Mouse (Mus musculus) erythroid progenitor cell, adult 5-6 weeks (primary cell): Measurements from ENCODE around the gene Anapc5. TPM values are rescaled to one million over a fixed set of nuclear protein-coding genes. Genes with fewer than 3 reads are reported as not detected.

Experiments
- ATAC-seq: replicated peaks from 2 replicates; pipeline ENCODE4 v1.8.0; 2016; ENCODE audit warnings: moderate number of reproducible peaks, mild to moderate bottlenecking, moderate TSS enrichment, inconsistent platforms; ENCODE audit not compliant: poor library complexity, low FRiP score, severe bottlenecking
- total RNA-seq, 2 experiments: library from RNA; stranded (forward) in 1 of 2; stranded (reverse) in 1 of 2; fragments of 150-400 nt in 1 of 2; fragments of 186-747, 209-891 nt in 1 of 2; gene quantifications; 2 replicates each; pipeline versions ENCODE4 v1.2.3 to v1.2.4; 2015 to 2017; ENCODE audit warnings: low replicate concordance in 2 of 2

The Anapc5 gene
- total RNA-seq (2015; ENCODE audit: low replicate concordance) (195 and 227 TPM in 2 replicates), total RNA-seq (2017; ENCODE audit: low replicate concordance) (271 and 364 TPM in 2 replicates)

GRCm38 (mm10) chr5:122820777-122821523, at the start of gene Anapc5:
Gene Anapc5, minus strand, starts transcription at chr5:122821339.
- peak; percentile 95 for ATAC-seq

DNA sequence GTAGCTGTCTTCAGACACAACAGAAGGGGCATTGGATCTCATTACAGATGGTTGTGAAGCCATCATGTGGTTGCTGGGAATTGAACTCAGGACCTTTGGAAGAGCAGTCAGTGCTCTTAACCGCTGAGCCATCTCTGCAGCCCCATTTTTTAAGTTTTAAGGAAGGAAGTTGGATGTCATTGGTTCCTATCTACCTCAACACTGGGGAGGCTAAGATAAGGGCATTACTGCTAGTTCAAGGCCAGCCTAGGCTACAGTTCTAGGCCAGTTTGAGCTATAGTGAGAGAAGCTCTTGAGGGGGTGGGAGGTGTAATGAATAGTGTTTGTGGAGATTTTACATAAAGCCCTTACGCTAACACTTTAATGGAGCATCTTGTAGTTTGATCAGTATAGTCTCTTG, 41.9 kb upstream of the Anapc5 start:
- ATAC-seq, result no peak

- no peak for ATAC-seq
These were observed 34.7 kb upstream of the Anapc5 start for GRCm38 (mm10) chr5:122855858-122856257.

DNA sequence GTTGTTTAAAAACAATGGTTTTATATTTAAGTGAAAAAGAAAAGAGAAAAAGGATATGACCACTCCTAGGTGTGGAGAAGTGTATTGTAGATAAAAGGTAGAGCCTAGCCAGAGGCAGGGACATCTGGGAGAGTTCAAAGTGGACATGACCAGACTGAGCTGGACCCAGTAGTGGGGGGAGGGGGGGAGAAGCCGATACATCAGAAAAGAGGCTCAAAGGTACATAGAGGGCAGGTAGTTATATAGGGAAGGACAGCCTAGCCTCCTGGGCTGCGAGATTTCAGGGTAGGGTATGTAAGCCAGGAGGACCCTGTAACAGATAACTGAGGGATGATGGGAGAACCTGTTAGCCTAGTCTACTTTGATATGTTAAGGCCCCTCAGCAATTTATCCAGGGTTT, 31.5 kb upstream of the Anapc5 start:
- no peak for ATAC-seq

DNA sequence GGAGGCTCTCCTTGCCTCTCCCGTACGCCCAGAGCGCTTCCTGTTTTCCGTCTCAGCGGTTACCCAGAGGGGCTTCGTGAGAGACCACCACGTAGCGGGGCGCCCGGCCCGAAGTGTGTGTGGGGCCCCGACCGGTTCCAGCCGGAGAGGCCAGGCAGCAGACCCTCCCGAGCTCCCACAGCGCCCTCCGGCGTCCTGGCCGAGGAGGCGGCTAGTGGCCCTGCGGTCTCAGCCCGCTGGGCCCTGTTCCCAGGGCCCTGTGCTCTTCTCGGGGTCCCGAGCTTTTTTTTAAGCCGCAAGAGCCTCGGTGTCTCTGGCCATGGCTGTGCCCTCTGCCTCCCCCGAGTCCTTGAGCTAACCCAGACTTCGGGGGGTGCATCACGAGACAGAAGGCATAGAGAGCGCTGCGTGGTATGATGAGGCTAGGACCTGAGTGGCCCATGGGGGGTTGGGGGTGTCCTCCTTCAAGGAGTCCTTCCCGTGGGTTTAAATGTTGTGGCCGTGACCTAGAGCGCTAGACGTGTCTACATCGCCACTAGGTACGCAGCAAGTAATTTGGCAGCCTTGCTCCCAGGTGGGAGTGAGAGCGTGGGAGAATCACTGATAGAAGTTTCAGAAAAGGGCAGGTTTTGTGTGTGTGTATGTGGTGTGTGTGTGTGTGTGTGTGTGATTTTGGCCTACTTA, 29.3 kb upstream of the Anapc5 start:
- peak; percentile 71 for ATAC-seq

DNA sequence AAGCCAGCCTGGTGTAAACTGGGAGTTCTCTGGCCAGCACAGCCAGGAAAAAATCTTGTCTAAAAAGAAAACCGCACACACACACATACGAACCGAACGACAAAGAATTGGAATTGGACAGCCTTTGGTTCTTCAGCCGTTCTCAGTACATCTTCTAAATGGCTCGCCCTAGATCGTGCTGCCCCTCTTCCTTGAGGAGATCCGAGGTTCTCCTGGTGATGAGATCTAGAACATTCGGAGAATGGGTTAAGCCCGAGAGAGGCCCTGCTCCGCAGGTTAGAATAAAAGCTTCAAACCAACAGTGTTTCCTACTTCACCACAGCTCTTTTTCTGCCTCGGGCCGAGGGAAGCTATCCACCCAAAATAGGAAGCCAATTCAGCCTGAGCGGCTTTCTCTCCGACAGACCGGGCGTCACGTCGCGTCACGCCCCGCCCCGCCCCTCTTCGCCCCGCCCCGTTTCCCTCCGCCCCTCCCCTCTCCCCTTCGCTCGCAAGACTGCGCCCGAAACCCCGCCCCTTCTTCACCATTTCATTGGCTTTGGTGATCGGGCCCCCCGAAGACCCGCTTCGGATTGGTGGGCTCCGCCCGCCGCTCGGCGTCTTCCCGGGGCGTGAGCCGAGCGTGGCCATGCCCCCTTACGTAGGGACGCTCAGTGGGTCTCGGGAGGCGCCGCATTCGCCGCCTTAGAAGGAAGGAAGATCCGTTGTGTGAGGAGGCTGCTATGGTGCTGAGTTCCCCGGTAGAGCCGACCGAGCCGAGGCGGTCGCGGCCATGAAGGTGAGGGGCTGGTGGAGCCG, 28.6 kb upstream of the Anapc5 start, which contains the start of gene Rnf34:
Rnf34 (plus strand) TSS at position 528 of the 798 bp plus-strand sequence.
- peak; percentile 98 for ATAC-seq

DNA sequence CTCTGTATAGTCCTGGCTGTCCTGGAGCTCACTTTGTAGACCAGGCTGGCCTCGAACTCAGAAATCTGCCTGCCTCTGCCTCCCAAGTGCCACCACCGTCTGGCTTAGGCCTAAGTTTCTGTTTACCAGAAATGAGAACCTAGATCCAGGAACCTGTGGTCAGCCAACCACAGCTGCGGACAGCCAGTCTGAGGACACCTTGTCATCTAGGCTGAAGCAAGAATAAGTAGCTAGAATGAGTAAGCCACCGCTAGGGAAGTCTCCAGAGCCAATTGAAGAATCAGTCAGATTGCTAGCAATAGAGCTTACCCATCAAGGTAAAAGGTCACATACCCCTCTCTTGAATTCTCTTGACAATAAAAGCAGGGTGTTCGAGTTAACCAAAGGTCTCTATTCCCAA, 22.7 kb upstream of the Anapc5 start:
- no peak for ATAC-seq

DNA sequence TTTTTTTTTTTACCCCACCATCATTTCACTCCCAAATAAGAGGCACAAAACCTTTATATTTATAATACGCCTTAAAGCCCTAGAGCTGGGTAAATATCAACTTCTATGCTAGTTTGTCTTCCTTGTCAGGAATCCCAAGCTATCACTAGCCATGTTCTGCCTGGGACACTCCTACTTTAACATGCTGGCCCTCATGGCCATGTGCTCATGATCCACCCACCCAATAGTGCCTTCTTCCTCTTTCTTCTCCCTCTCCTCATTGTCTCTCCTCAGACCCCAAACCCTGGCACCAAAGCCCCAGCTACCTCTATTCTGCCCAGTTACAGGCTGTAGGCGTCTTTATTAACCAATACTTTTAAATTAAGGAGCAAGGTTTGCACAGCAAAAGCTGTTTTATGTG, 20.0 kb upstream of the Anapc5 start:
- ATAC-seq, result no peak

GRCm38 (mm10) chr5:122832996-122833395, 11.9 kb upstream of the Anapc5 start:
- ATAC-seq, result no peak

- no peak for ATAC-seq
These were observed 11.4 kb upstream of the Anapc5 start for GRCm38 (mm10) chr5:122832536-122832935.

DNA sequence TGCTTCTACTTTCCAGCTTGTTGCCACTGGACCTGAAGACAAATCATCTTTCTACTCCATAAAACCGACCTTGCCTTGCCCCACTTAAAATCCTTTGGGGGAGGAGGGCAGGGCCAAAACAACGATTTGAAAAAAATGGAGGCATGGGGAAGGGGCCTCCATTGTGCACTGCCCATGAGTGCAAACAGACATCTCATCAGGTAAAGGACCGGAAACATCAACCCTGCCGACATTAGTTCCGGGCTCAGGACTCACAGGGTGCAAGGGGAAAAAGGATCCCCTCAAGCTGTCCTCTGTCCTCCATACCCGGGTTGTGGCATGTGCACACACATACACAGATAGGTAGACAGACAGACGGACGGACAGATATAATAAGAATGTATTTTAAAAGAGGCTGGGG, 4.0 kb upstream of the Anapc5 start:
- no peak for ATAC-seq

DNA sequence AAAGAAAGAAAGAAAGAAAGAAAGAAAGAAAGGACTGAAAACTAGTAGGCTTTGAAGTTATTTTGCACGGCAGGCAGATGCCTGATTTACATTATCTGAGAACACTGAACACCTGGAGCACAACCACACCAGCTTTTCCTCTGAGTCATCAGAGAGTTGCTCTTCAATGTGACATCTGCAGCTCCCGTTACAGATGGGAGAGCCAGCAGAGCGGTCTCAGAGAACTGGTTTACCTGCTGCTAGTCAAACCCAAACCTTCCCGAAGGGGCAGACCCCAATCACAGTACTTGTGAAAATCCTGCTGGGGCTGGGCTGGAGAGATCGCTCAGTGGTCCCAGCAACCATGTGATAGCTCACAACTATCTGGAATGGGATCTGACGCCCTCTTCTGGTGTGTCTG, 3.3 kb upstream of the Anapc5 start:
- ATAC-seq, result no peak

GRCm38 (mm10) chr5:122823976-122824375, 2.8 kb upstream of the Anapc5 start:
- no peak for ATAC-seq

GRCm38 (mm10) chr5:122822441-122822840, 1.3 kb upstream of the Anapc5 start:
- ATAC-seq, result no peak

GRCm38 (mm10) chr5:122821524-122821885, 366 bp upstream of the Anapc5 start:
- peak; percentile 63 for ATAC-seq

DNA sequence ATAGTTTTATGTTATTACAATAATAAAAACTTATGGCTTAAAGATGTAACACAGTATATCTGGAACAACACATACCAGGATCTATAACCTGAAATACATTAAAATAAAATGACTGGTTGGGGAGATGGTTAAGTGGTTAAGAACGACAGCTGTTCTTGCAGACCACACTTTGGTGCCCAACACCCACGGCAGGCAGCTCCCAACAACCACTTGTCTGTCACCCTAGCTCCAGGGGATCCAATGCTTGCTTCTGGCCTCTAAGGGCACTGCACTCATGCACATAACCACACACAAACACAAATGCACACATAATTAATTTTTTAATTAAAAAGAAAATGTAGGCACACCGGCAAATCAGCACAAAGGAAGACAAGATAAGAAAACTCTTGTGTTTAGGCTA, 8.4 kb downstream of the Anapc5 start:
- no peak for ATAC-seq

DNA sequence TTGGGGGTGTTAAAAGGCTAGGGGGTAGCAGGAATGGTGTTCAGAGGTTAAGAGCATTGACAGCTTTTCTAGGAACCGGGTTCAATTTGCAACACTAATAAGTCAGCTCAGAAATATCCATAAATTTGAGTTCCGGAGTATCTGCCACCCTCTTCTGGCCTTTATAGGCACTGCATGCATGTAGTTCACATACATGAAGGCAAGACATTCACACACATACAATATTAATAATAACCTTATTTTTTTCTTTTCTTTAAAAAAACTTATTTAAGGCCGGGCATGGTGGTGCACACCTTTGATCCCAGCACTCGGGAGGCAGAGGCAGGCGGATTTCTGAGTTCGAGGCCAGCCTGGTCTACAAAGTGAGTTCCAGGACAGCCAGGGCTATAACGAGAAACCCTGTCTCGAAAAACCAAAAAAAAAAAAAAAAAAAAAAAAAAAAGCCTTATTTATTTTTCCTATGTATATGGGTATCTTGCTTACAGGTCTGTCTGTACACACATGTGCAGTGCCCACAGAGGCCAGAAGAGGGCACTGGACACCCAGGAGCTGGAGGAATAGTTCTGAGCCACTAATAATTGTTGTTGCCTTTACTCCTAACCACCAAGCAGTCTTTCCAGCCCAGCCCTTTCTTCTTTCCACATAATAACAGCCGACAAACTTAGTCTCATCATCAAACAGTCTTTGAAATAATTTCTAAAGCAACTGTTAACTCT, 9.6 kb downstream of the Anapc5 start:
- ATAC-seq, result peak; percentile 94

DNA sequence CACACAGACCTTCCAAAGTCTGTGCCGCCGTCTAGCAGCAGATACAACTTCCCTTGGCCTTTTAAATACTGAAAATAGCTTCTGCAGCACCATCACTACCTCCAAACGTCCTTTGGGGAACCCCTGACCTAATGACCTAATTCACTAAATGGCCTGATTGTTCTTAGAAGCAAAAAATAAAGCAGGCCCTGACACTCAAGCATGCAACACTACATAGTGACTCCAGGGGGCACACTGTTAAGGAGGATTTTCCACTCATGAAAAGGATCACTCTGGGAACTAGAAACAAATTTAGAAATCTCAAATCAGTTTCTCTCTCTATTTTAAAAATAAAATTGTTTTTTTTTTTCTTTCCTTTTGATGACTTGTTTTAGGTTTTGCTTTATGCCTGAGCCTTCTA, 15.6 kb downstream of the Anapc5 start:
- ATAC-seq, result no peak

DNA sequence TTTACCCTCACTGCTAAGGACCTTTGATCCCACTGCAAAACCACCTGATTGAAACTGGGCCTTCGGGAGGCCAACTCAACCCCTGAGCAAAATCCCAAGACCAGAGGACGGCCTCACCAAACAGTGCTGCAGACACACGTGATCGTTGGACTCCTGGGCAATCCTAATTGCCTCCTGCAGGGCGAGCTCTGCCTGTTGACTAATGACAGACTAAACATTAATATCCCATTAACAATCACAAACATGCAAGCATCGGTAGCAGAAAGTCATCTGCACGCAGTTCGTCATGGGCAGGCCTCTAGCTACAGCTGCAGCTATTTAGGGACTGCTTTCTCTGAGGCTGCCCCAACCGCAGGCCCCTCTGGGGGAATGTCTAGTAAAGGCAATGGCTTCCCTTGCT, 18.4 kb downstream of the Anapc5 start:
- ATAC-seq, result no peak

DNA sequence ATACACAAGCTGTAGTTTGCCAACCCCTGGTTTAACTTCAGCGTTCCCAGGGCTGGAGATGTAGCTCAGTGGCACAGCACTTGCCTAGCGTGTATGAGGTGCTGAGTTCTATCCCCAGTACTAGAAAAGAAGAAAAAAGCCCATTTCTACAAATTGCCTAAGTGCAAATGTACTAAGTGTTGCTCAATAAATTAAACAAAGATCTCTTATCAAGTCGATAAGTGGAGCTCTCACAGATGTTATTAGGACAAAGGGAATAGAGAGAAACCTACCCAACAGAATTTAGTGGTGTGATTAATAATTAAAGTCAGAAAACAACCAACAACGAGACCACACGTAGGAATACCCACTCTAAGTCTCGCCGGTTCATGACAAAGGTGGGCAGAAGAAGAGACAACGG, 19.5 kb downstream of the Anapc5 start:
- ATAC-seq, result no peak
